Mouse (Mus musculus) kidney, adult 2 months (tissue): ENCODE measurements at regions not wholly inside any gene's neighbourhood (a gene's known extent, or its start where the extent isn't known, plus 50 kb on each side); places are given as distances from the start of the nearest gene placed in this dataset.

Experiments
- DNase-seq: peaks from one replicate; pipeline ENCODE4 v3.0.0; 2021
- H3K27ac ChIP-seq: fragments of 200-500 bp; 2 replicates; pipeline ENCODE4 v1.5.1; 2012; ENCODE audit warnings: low read depth, low read length, control low read depth, inconsistent platforms; ENCODE audit not compliant: insufficient read depth
- H3K27me3 ChIP-seq: fragments of 200-500 bp; replicated peaks from 2 replicates; pipeline ENCODE4 v1.6.1; 2012; ENCODE audit warnings: mild to moderate bottlenecking, moderate library complexity, low read length, inconsistent platforms; ENCODE audit not compliant: control insufficient read depth, insufficient read depth
- H3K36me3 ChIP-seq: fragments of 200-500 bp; 2 replicates; pipeline ENCODE4 v1.6.1; 2012; ENCODE audit warnings: mild to moderate bottlenecking, moderate library complexity, low read length, inconsistent platforms; ENCODE audit not compliant: control insufficient read depth, insufficient read depth
- H3K4me1 ChIP-seq: fragments of 200-500 bp; 2 replicates; pipeline ENCODE4 v1.6.1; 2011; ENCODE audit warnings: low read length; ENCODE audit not compliant: control insufficient read depth, insufficient read depth
- H3K4me3 ChIP-seq: fragments of 200-500 bp; 2 replicates; pipeline ENCODE4 v1.5.1; 2011; ENCODE audit warnings: mild to moderate bottlenecking, low read depth, low read length, control low read depth; ENCODE audit not compliant: insufficient read depth
- CTCF ChIP-seq: fragments of 200-500 bp; conservative IDR thresholded peaks from 2 replicates; pipeline ENCODE4 v1.5.1; 2011; ENCODE audit warnings: low read depth, mild to moderate bottlenecking, control low read depth, low read length, moderate library complexity, mixed read lengths; ENCODE audit not compliant: insufficient read depth, insufficient read length
- POLR2A ChIP-seq: fragments of 200-500 bp; IDR thresholded peaks from one replicate; pipeline ENCODE4 v1.6.1; 2011; ENCODE audit warnings: low read depth, low read length, control low read depth
- WGBS: fragments of 180-500 bp; shearing (Covaris S2); methylation state at CpG from one replicate; pipeline ENCODE4 v1.1.7; 2018; 5-methylcytosine and 5-hydroxymethylcytosine counted together

GRCm38 (mm10) chr15:69303100-69303499 lies 2802.4 kb upstream of the Lrrc6 start:
- H3K4me1 ChIP-seq = no peaks in the 10 kb centered on the region
- no peak overlapping the region for H3K4me3 ChIP-seq
- no peak for DNase-seq
- 58% methylated on average over 5 of the region's 5 CpGs for WGBS
- TF ChIP-seq POLR2A (no peak), CTCF (no peak)
- no peaks in the 10 kb centered on the region for H3K36me3 ChIP-seq
- H3K27ac ChIP-seq = no peak overlapping the region
- no peaks in the 10 kb centered on the region for H3K27me3 ChIP-seq

GRCm38 (mm10) chr15:69291273-69291672 lies 2790.6 kb upstream of the Lrrc6 start:
- DNase-seq = no peak
- TF ChIP-seq POLR2A = no peak
- no peak for TF ChIP-seq CTCF
- no peak overlapping the region for H3K27ac ChIP-seq
- 27% methylated on average over 1 of the region's 1 CpGs for WGBS
- H3K4me1 ChIP-seq = no peaks in the 10 kb centered on the region
- H3K4me3 ChIP-seq = no peak overlapping the region
- no peaks in the 10 kb centered on the region for H3K36me3 ChIP-seq
- no peaks in the 10 kb centered on the region for H3K27me3 ChIP-seq

- Histone ChIP-seq H3K27ac (no peak overlapping the region), H3K4me1 (no peaks in the 10 kb centered on the region), H3K27me3 (no peaks in the 10 kb centered on the region), H3K4me3 (no peak overlapping the region), H3K36me3 (no peaks in the 10 kb centered on the region)
- no peak for TF ChIP-seq POLR2A
- TF ChIP-seq CTCF = no peak
- no peak for DNase-seq
These were observed 2775.0 kb upstream of the Lrrc6 start for GRCm38 (mm10) chr15:69275546-69276255.

GRCm38 (mm10) chr15:69274225-69274766 lies 2773.6 kb upstream of the Lrrc6 start:
- no peak overlapping the region for H3K27ac ChIP-seq
- 69% methylated on average over 8 of the region's 8 CpGs for WGBS
- DNase-seq = no peak
- H3K4me1 ChIP-seq = no peaks in the 10 kb centered on the region
- H3K36me3 ChIP-seq = no peaks in the 10 kb centered on the region
- H3K4me3 ChIP-seq = no peak overlapping the region
- H3K27me3 ChIP-seq = no peaks in the 10 kb centered on the region
- TF ChIP-seq POLR2A (no peak), CTCF (no peak)

GRCm38 (mm10) chr15:69273518-69273917 lies 2772.8 kb upstream of the Lrrc6 start:
- no peaks in the 10 kb centered on the region for H3K4me1 ChIP-seq
- no peaks in the 10 kb centered on the region for H3K27me3 ChIP-seq
- 78% methylated on average over 1 of the region's 1 CpGs for WGBS
- no peaks in the 10 kb centered on the region for H3K36me3 ChIP-seq
- no peak overlapping the region for H3K4me3 ChIP-seq
- no peak for DNase-seq
- no peak overlapping the region for H3K27ac ChIP-seq
- TF ChIP-seq CTCF = no peak
- no peak for TF ChIP-seq POLR2A

GRCm38 (mm10) chr15:69261940-69262339 lies 2761.2 kb upstream of the Lrrc6 start:
- H3K4me3 ChIP-seq = no peak overlapping the region
- WGBS = 85% methylated on average over 1 of the region's 1 CpGs
- no peaks in the 10 kb centered on the region for H3K27me3 ChIP-seq
- no peaks in the 10 kb centered on the region for H3K4me1 ChIP-seq
- TF ChIP-seq CTCF = no peak
- TF ChIP-seq POLR2A = no peak
- no peaks in the 10 kb centered on the region for H3K36me3 ChIP-seq
- no peak overlapping the region for H3K27ac ChIP-seq
- DNase-seq = no peak

GRCm38 (mm10) chr15:69257161-69257778 lies 2756.6 kb upstream of the Lrrc6 start:
- Histone ChIP-seq H3K36me3 (no peaks in the 10 kb centered on the region), H3K4me1 (no peaks in the 10 kb centered on the region), H3K27ac (no peak overlapping the region), H3K27me3 (no peaks in the 10 kb centered on the region), H3K4me3 (no peak overlapping the region)
- WGBS = 50% methylated on average over 3 of the region's 3 CpGs
- no peak for DNase-seq
- TF ChIP-seq POLR2A = no peak
- no peak for TF ChIP-seq CTCF
